Mouse (Mus musculus) embryonic facial prominence, embryonic 13.5 days (tissue): Measurements from ENCODE around the gene Lgals12. TPM values are rescaled to one million over a fixed set of nuclear protein-coding genes. Genes with fewer than 3 reads are reported as not detected.

Source experiments
- ATAC-seq: fragments of 200-750 bp; cut with Nextera tagmentation; 2 replicates; pipeline ENCODE4 v1.8.0; 2017; ENCODE audit warnings: low read depth; ENCODE audit not compliant: insufficient number of reproducible peaks, insufficient read depth, low FRiP score, low TSS enrichment
- H3K27ac ChIP-seq: fragments of 300-500 bp; sonication (generic); 2 replicates; pipeline ENCODE4 v1.5.1; 2015; ENCODE audit warnings: moderate library complexity, mild to moderate bottlenecking, inconsistent platforms
- H3K27me3 ChIP-seq: fragments of 300-500 bp; sonication (generic); 2 replicates; pipeline ENCODE4 v1.6.1; 2015; ENCODE audit warnings: mild to moderate bottlenecking, inconsistent platforms
- H3K36me3 ChIP-seq: fragments of 300-500 bp; sonication (generic); 2 replicates; pipeline ENCODE4 v1.6.1; 2015; ENCODE audit warnings: mild to moderate bottlenecking, inconsistent platforms
- H3K4me1 ChIP-seq: fragments of 300-500 bp; sonication (generic); 2 replicates; pipeline ENCODE4 v1.6.1; 2015; ENCODE audit warnings: inconsistent platforms
- H3K4me2 ChIP-seq: fragments of 300-500 bp; sonication (generic); 2 replicates; pipeline ENCODE4 v1.6.1; 2015; ENCODE audit warnings: moderate library complexity, mild to moderate bottlenecking, inconsistent platforms
- H3K4me3 ChIP-seq: fragments of 300-500 bp; sonication (generic); 2 replicates; pipeline ENCODE4 v1.5.1; 2015; ENCODE audit warnings: mild to moderate bottlenecking, inconsistent platforms
- H3K9ac ChIP-seq: fragments of 300-500 bp; sonication (generic); 2 replicates; pipeline ENCODE4 v1.6.1; 2015; ENCODE audit warnings: mild to moderate bottlenecking, inconsistent platforms
- H3K9me3 ChIP-seq: fragments of 300-500 bp; sonication (generic); 2 replicates; pipeline ENCODE4 v1.6.1; 2016; ENCODE audit warnings: inconsistent platforms
- WGBS: fragments of 180-500 bp; shearing (Covaris S2); methylation state at CpG from one replicate; pipeline ENCODE4 v1.1.7; 2015; ENCODE audit warnings: mixed read lengths; 5-methylcytosine and 5-hydroxymethylcytosine counted together
- polyA plus RNA-seq: library from polyadenylated mRNA; unstranded; fragments of >200 nt; fragmentation: Nextera tagmentation; extraction: Ambion mirVana; gene quantifications from 2 replicates; pipeline ENCODE4 v1.2.1, GENCODE M21; 2015

The Lgals12 gene
- polyA plus RNA-seq, 1 experiment from 2014 or later: 0.65 TPM

- no peaks in the 10 kb centered on the region for H3K27me3 ChIP-seq
- H3K4me1 ChIP-seq: peaks cover 24% of the 10 kb centered on the region
- peak overlapping the region; percentile 76 for H3K4me2 ChIP-seq
- no peaks in the 10 kb centered on the region for H3K9me3 ChIP-seq
- ATAC-seq: no peak
- no peak overlapping the region for H3K27ac ChIP-seq
- no peaks in the 10 kb centered on the region for H3K36me3 ChIP-seq
- peak overlapping the region; percentile 67 for H3K9ac ChIP-seq
- H3K4me3 ChIP-seq: peak overlapping the region; percentile 49
- WGBS: 14% methylated on average over 4 of the region's 4 CpGs
Measured at GRCm38 (mm10) chr19:7557844-7558243, 49.1 kb downstream of the Lgals12 start.

- Histone ChIP-seq H3K9ac (peak within 1 kb of the TSS; percentile 67), H3K36me3 (no peaks in the 10 kb centered on the region), H3K9me3 (no peaks in the 10 kb centered on the region), H3K4me1 (peaks cover 22% of the 10 kb centered on the region), H3K4me3 (peak within 1 kb of the TSS; percentile 49), H3K27ac (no peak within 1 kb of the TSS), H3K27me3 (no peaks in the 10 kb centered on the region), H3K4me2 (peak within 1 kb of the TSS; percentile 76)
- 1% methylated on average over 27 of the region's 27 CpGs for WGBS
- no peak for ATAC-seq
Measured at GRCm38 (mm10) chr19:7557328-7557822, 49.6 kb downstream of the Lgals12 start, which contains the start of gene Pla2g16. Gene Pla2g16, plus strand, starts transcription at chr19:7557459.

GRCm38 (mm10) chr19:7556641-7557040 lies 50.4 kb downstream of the Lgals12 start:
- no peak overlapping the region for H3K9ac ChIP-seq
- ATAC-seq: no peak
- H3K27ac ChIP-seq: no peak overlapping the region
- no peak overlapping the region for H3K4me3 ChIP-seq
- peaks cover 18% of the 10 kb centered on the region for H3K4me1 ChIP-seq
- no peaks in the 10 kb centered on the region for H3K9me3 ChIP-seq
- no peaks in the 10 kb centered on the region for H3K36me3 ChIP-seq
- H3K4me2 ChIP-seq: no peak overlapping the region
- 89% methylated on average over 1 of the region's 1 CpGs for WGBS
- no peaks in the 10 kb centered on the region for H3K27me3 ChIP-seq

GRCm38 (mm10) chr19:7554881-7555280 lies 52.1 kb downstream of the Lgals12 start:
- Histone ChIP-seq H3K4me1 (peaks cover 11% of the 10 kb centered on the region), H3K9me3 (no peaks in the 10 kb centered on the region), H3K27ac (no peak overlapping the region), H3K27me3 (no peaks in the 10 kb centered on the region), H3K36me3 (no peaks in the 10 kb centered on the region), H3K9ac (no peak overlapping the region), H3K4me3 (no peak overlapping the region), H3K4me2 (no peak overlapping the region)
- WGBS: 68% methylated on average over 4 of the region's 4 CpGs
- ATAC-seq: no peak

GRCm38 (mm10) chr19:7553441-7553840 lies 53.6 kb downstream of the Lgals12 start:
- Histone ChIP-seq H3K4me1 (peaks cover 11% of the 10 kb centered on the region), H3K27me3 (no peaks in the 10 kb centered on the region), H3K9me3 (no peaks in the 10 kb centered on the region), H3K4me3 (no peak overlapping the region), H3K9ac (no peak overlapping the region), H3K36me3 (no peaks in the 10 kb centered on the region), H3K4me2 (no peak overlapping the region), H3K27ac (no peak overlapping the region)
- no peak for ATAC-seq

GRCm38 (mm10) chr19:7552301-7552673 lies 54.7 kb downstream of the Lgals12 start:
- Histone ChIP-seq H3K27ac (no peak overlapping the region), H3K4me1 (peaks cover 2% of the 10 kb centered on the region), H3K4me3 (no peak overlapping the region), H3K9ac (no peak overlapping the region), H3K27me3 (no peaks in the 10 kb centered on the region), H3K4me2 (no peak overlapping the region), H3K36me3 (no peaks in the 10 kb centered on the region), H3K9me3 (no peaks in the 10 kb centered on the region)
- WGBS: 76% methylated on average over 2 of the region's 2 CpGs
- ATAC-seq: no peak

GRCm38 (mm10) chr19:7551550-7552300 lies 55.3 kb downstream of the Lgals12 start:
- Histone ChIP-seq H3K4me1 (no peaks in the 10 kb centered on the region), H3K9me3 (no peaks in the 10 kb centered on the region), H3K9ac (no peak overlapping the region), H3K27ac (no peak overlapping the region), H3K27me3 (no peaks in the 10 kb centered on the region), H3K4me3 (no peak overlapping the region), H3K4me2 (no peak overlapping the region), H3K36me3 (no peaks in the 10 kb centered on the region)
- 44% methylated on average over 4 of the region's 4 CpGs for WGBS
- no peak for ATAC-seq

GRCm38 (mm10) chr19:7548924-7549323 lies 58.1 kb downstream of the Lgals12 start:
- Histone ChIP-seq H3K9ac (no peak overlapping the region), H3K9me3 (0 out of 2 replicates have a peak, but pooled peaks cover 1% of the 10 kb centered on the region), H3K4me2 (no peak overlapping the region), H3K4me1 (no peaks in the 10 kb centered on the region), H3K4me3 (no peak overlapping the region), H3K36me3 (no peaks in the 10 kb centered on the region), H3K27ac (no peak overlapping the region), H3K27me3 (no peaks in the 10 kb centered on the region)
- 89% methylated on average over 3 of the region's 3 CpGs for WGBS
- ATAC-seq: no peak

Other genes starting within 250 kb of the Lgals12 start
- gene Spindoc, start 224.2 kb downstream of the Lgals12 start, polyA plus RNA-seq: 30.8 and 42.4 TPM in 2 replicates
- 10.4 and 11.8 TPM in 2 replicates for gene 2700081O15Rik, start 189.6 kb downstream of the Lgals12 start, polyA plus RNA-seq
- 104 and 112 TPM in 2 replicates for gene Rtn3, start 123.9 kb downstream of the Lgals12 start, polyA plus RNA-seq
- gene Atl3, start 113.2 kb downstream of the Lgals12 start, polyA plus RNA-seq: 13.5 and 17.5 TPM in 2 replicates
- 9.2 and 10.0 TPM in 2 replicates for gene Pla2g16, start 49.7 kb downstream of the Lgals12 start, polyA plus RNA-seq
- not detected in 2 replicates for gene Hrasls5, start 5.3 kb upstream of the Lgals12 start, polyA plus RNA-seq
- gene Slc22a19, start 104.1 kb upstream of the Lgals12 start, polyA plus RNA-seq: not detected in 2 replicates
- not detected in 2 replicates for gene Slc22a26, start 195.5 kb upstream of the Lgals12 start, polyA plus RNA-seq